Mouse (Mus musculus) limb, embryonic 13.5 days (tissue): ENCODE measurements around the gene Pcyt1a. TPM values are rescaled to one million over a fixed set of nuclear protein-coding genes. Genes with fewer than 3 reads are reported as not detected.
A peak's percentile ranks its signal among the peaks of the same experiment; 100 is the strongest.
"Not testable (repeated sequence)": the region's sequence is repeated elsewhere in the genome, so short reads cannot be mapped to it uniquely, and the experiment has no call there.

Source experiments
- ATAC-seq: fragments of 200-750 bp; cut with Nextera tagmentation; 2 replicates; pipeline ENCODE4 v1.8.0; 2017; ENCODE audit warnings: low read depth, moderate number of reproducible peaks, moderate TSS enrichment; ENCODE audit not compliant: low FRiP score
- H3K27ac ChIP-seq: fragments of 300-500 bp; sonication (generic); 2 replicates; pipeline ENCODE4 v1.5.1; 2015; ENCODE audit warnings: inconsistent platforms, mild to moderate bottlenecking, moderate library complexity
- H3K27me3 ChIP-seq: fragments of 300-500 bp; sonication (generic); 2 replicates; pipeline ENCODE4 v1.6.1; 2015; ENCODE audit warnings: mild to moderate bottlenecking, inconsistent platforms
- H3K36me3 ChIP-seq: fragments of 300-500 bp; sonication (generic); 2 replicates; pipeline ENCODE4 v1.6.1; 2015; ENCODE audit warnings: inconsistent platforms, mild to moderate bottlenecking, moderate library complexity
- H3K4me1 ChIP-seq: fragments of 300-500 bp; sonication (generic); 2 replicates; pipeline ENCODE4 v1.6.1; 2015; ENCODE audit warnings: inconsistent platforms
- H3K4me2 ChIP-seq: fragments of 300-500 bp; sonication (generic); replicated peaks from 2 replicates; pipeline ENCODE4 v1.6.1; 2015; ENCODE audit warnings: inconsistent platforms, mild to moderate bottlenecking, moderate library complexity
- H3K4me3 ChIP-seq: fragments of 300-500 bp; sonication (generic); 2 replicates; pipeline ENCODE4 v1.5.1; 2015; ENCODE audit warnings: moderate library complexity, mild to moderate bottlenecking, inconsistent platforms
- H3K9ac ChIP-seq: fragments of 300-500 bp; sonication (generic); 2 replicates; pipeline ENCODE4 v1.6.1; 2015; ENCODE audit warnings: mild to moderate bottlenecking, inconsistent platforms
- H3K9me3 ChIP-seq: fragments of 300-500 bp; sonication (generic); 2 replicates; pipeline ENCODE4 v1.6.1; 2016; ENCODE audit warnings: inconsistent platforms
- WGBS: fragments of 180-500 bp; shearing (Covaris S2); methylation state at CpG from one replicate; pipeline ENCODE4 v1.1.7; 2015; 5-methylcytosine and 5-hydroxymethylcytosine counted together
- polyA plus RNA-seq: library from polyadenylated mRNA; unstranded; fragments of >200 nt; fragmentation: Nextera tagmentation; extraction: Ambion mirVana; gene quantifications from 2 replicates; pipeline ENCODE4 v1.2.1, GENCODE M21; 2015

Pcyt1a gene
- polyA plus RNA-seq, 1 experiment from 2014 or later = 43.3 TPM

GRCm38 (mm10) chr16:32436657-32437056, 5.9 kb downstream of the Pcyt1a start:
- no peaks in the 10 kb centered on the region for H3K27me3 ChIP-seq
- WGBS = 47% methylated on average over 1 of the region's 1 CpGs
- H3K36me3 ChIP-seq = no peaks in the 10 kb centered on the region
- H3K9ac ChIP-seq = no peak overlapping the region
- peaks cover 9% of the 10 kb centered on the region for H3K4me1 ChIP-seq
- H3K4me2 ChIP-seq = no peak overlapping the region
- no peak for ATAC-seq
- H3K4me3 ChIP-seq = no peak overlapping the region
- H3K9me3 ChIP-seq = no peaks in the 10 kb centered on the region
- H3K27ac ChIP-seq = no peak overlapping the region

DNA sequence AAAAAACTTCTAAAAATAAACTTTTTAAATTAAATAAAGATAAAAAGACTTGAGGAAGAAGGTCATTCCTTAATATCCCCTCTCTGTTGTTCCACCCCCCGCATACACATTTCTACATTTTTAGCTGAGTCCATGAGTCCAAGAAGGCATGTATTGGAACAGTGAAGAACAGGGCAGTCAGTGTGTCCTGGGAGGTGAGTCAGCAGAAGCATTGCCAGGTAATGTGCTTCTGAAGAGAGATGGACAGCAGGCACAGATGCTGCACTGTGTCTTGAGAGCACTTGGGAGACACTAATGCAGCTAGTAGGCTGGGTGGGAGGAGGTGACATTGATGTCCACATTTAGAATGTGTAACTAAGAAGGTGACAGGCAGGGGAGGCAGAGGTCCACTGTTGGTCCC, 6.5 kb downstream of the Pcyt1a start:
- Histone ChIP-seq H3K36me3 (0 out of 2 replicates have a peak, but pooled peaks cover 2% of the 10 kb centered on the region), H3K4me2 (no peak overlapping the region), H3K9ac (no peak overlapping the region), H3K4me1 (peaks cover 5% of the 10 kb centered on the region; the same call in 1 of the 2 replicates), H3K27me3 (no peaks in the 10 kb centered on the region), H3K27ac (no peak overlapping the region), H3K4me3 (no peak overlapping the region), H3K9me3 (no peaks in the 10 kb centered on the region)
- 95% methylated on average over 1 of the region's 1 CpGs for WGBS
- no peak for ATAC-seq

- H3K36me3 ChIP-seq = 0 out of 2 replicates have a peak, but pooled peaks cover 2% of the 10 kb centered on the region
- H3K27ac ChIP-seq = no peak overlapping the region
- H3K4me3 ChIP-seq = no peak overlapping the region
- H3K4me1 ChIP-seq = peaks cover 5% of the 10 kb centered on the region; the same call in 1 of the 2 replicates
- H3K4me2 ChIP-seq = no peak overlapping the region
- no peak for ATAC-seq
- WGBS = 90% methylated on average over 3 of the region's 3 CpGs
- no peak overlapping the region for H3K9ac ChIP-seq
- no peaks in the 10 kb centered on the region for H3K9me3 ChIP-seq
- no peaks in the 10 kb centered on the region for H3K27me3 ChIP-seq
These were observed 10.7 kb downstream of the Pcyt1a start for GRCm38 (mm10) chr16:32441432-32441831.

- WGBS = 91% methylated on average over 3 of the region's 3 CpGs
These were observed 13.9 kb downstream of the Pcyt1a start for GRCm38 (mm10) chr16:32444615-32445014.

GRCm38 (mm10) chr16:32445558-32445957, 14.8 kb downstream of the Pcyt1a start:
- Histone ChIP-seq H3K9ac (no peak overlapping the region), H3K4me1 (no peaks in the 10 kb centered on the region), H3K9me3 (no peaks in the 10 kb centered on the region), H3K27me3 (no peaks in the 10 kb centered on the region), H3K4me2 (no peak overlapping the region), H3K36me3 (0 out of 2 replicates have a peak, but pooled peaks cover 2% of the 10 kb centered on the region), H3K27ac (no peak overlapping the region), H3K4me3 (no peak overlapping the region)
- no peak for ATAC-seq
- 94% methylated on average over 1 of the region's 1 CpGs for WGBS

More at GRCm38 (mm10) chr16:32444615-32445014, 13.9 kb downstream of the Pcyt1a start:
- H3K4me3 ChIP-seq, H3K4me1 ChIP-seq, H3K9ac ChIP-seq, H3K27me3 ChIP-seq, H3K9me3 ChIP-seq, H3K4me2 ChIP-seq, ATAC-seq, H3K36me3 ChIP-seq, H3K27ac ChIP-seq: not testable (repeated sequence)

GRCm38 (mm10) chr16:32446563-32447138, 15.9 kb downstream of the Pcyt1a start:
- Histone ChIP-seq H3K4me2 (no peak overlapping the region), H3K4me1 (no peaks in the 10 kb centered on the region), H3K9ac (no peak overlapping the region), H3K27me3 (no peaks in the 10 kb centered on the region), H3K36me3 (peaks cover 4% of the 10 kb centered on the region; the same call in 1 of the 2 replicates), H3K9me3 (no peaks in the 10 kb centered on the region), H3K4me3 (no peak overlapping the region), H3K27ac (no peak overlapping the region)
- 76% methylated on average over 2 of the region's 2 CpGs for WGBS
- ATAC-seq = no peak

DNA sequence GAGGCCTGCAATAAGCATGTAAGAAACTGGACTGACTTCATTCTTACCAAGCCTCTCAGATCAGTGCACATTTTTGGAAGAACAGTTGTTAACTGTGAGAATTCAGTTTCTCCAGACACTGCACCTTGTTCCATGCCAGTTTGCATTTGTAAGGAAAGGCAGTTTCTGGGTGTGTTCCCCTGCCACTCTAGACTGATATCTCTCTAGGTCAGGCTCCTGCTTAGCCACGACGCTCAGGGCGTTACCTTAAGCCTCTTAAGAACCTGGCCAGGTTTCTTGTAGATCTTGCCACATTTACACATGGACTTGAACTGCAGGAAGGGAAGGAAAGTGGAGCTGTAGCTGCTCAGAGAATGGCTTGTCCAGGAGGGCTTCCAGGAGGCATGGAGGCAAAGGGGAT, 18.9 kb downstream of the Pcyt1a start:
- Histone ChIP-seq H3K36me3 (peaks cover 16% of the 10 kb centered on the region), H3K9ac (no peak overlapping the region), H3K9me3 (no peaks in the 10 kb centered on the region), H3K4me1 (peaks cover 6% of the 10 kb centered on the region; the same call in 1 of the 2 replicates), H3K27me3 (no peaks in the 10 kb centered on the region), H3K4me3 (no peak overlapping the region), H3K4me2 (no peak overlapping the region), H3K27ac (no peak overlapping the region)
- 85% methylated on average over 3 of the region's 3 CpGs for WGBS
- ATAC-seq = no peak

DNA sequence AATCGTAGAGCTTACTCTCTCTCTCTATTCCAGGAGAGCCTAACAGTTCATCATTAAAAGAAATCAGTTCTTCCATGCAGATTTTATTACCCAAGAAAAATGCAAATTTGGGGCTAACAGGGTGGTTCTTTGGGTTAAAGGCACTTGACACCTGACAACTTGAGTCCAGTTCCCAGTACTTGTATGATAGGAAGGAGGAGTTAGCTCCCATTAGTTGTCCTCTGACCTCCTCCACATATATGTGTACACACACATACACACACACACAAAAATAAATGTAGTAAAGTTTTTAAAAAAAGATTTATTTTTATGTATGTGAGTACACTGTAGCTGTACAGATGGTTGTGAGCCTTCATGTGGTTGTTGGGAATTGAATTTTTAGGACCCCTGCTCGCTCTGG, 19.4 kb downstream of the Pcyt1a start:
- no peak overlapping the region for H3K4me3 ChIP-seq
- H3K36me3 ChIP-seq = peaks cover 16% of the 10 kb centered on the region
- H3K27ac ChIP-seq = no peak overlapping the region
- H3K4me2 ChIP-seq = no peak overlapping the region
- no peaks in the 10 kb centered on the region for H3K27me3 ChIP-seq
- 94% methylated on average over 2 of the region's 2 CpGs for WGBS
- peaks cover 10% of the 10 kb centered on the region; the same call in 1 of the 2 replicates for H3K4me1 ChIP-seq
- ATAC-seq = no peak
- H3K9ac ChIP-seq = no peak overlapping the region
- no peaks in the 10 kb centered on the region for H3K9me3 ChIP-seq

DNA sequence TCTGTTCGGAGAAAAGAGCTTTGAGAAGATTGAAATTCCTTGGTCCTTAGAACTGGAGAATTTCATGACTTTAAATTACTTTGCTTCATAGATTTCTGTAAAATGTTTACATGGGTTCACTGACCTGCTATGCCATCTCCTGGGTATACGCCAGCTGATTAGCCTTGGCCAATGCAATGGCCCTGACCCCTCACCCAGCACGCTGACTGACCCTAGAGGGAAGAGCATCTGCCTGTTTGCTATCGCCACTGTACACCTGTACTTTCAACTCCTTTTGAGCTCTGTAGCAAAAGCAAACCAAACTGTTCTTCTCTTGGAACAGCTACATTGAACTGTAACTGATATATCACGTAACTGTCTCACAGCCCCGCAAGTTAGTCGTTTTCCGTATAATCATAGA, 22.4 kb downstream of the Pcyt1a start:
- Histone ChIP-seq H3K27me3 (no peaks in the 10 kb centered on the region), H3K4me1 (peaks cover 12% of the 10 kb centered on the region; the same call in 1 of the 2 replicates), H3K27ac (no peak overlapping the region), H3K9ac (no peak overlapping the region), H3K9me3 (no peaks in the 10 kb centered on the region), H3K36me3 (peaks cover 30% of the 10 kb centered on the region), H3K4me2 (no peak overlapping the region), H3K4me3 (no peak overlapping the region)
- ATAC-seq = no peak
- WGBS = 94% methylated on average over 8 of the region's 8 CpGs

- no peaks in the 10 kb centered on the region for H3K27me3 ChIP-seq
- H3K36me3 ChIP-seq = peaks cover 39% of the 10 kb centered on the region
- no peak overlapping the region for H3K9ac ChIP-seq
- ATAC-seq = no peak
- H3K4me1 ChIP-seq = peaks cover 12% of the 10 kb centered on the region; the same call in 1 of the 2 replicates
- H3K4me3 ChIP-seq = no peak overlapping the region
- 28% methylated on average over 5 of the region's 5 CpGs for WGBS
- H3K9me3 ChIP-seq = no peaks in the 10 kb centered on the region
- H3K27ac ChIP-seq = peak overlapping the region; percentile 61
- peak overlapping the region; percentile 36 for H3K4me2 ChIP-seq
These were observed 23.9 kb downstream of the Pcyt1a start for GRCm38 (mm10) chr16:32454646-32455045.

- Histone ChIP-seq H3K9ac (no peak overlapping the region), H3K27me3 (no peaks in the 10 kb centered on the region), H3K9me3 (no peaks in the 10 kb centered on the region), H3K27ac (no peak overlapping the region), H3K4me3 (no peak overlapping the region), H3K36me3 (peaks cover 45% of the 10 kb centered on the region), H3K4me2 (no peak overlapping the region), H3K4me1 (peaks cover 12% of the 10 kb centered on the region; the same call in 1 of the 2 replicates)
- no peak for ATAC-seq
These were observed 25.4 kb downstream of the Pcyt1a start for GRCm38 (mm10) chr16:32456086-32456485.

DNA sequence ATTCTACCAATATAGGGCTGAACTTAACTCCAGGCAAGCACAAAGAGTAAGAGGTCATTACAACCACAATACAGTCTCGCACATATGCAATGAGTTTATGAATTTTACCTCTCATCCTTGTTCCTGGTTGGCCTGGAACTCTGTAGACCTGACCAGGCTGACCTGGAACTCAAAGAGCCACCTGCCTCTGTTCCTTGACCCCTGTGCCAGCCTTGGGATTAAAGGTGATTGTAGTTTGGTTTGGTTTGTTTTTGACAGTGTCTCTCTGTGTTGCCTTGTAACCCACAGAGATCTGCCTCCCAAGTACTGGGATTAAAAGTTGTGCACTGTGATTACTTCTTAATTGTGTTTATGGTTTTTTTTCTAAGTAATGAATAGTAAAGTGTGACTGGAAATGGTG, 26.0 kb downstream of the Pcyt1a start:
- Histone ChIP-seq H3K4me1 (peaks cover 12% of the 10 kb centered on the region; the same call in 1 of the 2 replicates), H3K9ac (no peak overlapping the region), H3K27ac (no peak overlapping the region), H3K4me3 (no peak overlapping the region), H3K27me3 (no peaks in the 10 kb centered on the region), H3K36me3 (peaks cover 43% of the 10 kb centered on the region), H3K4me2 (no peak overlapping the region), H3K9me3 (no peaks in the 10 kb centered on the region)
- 91% methylated on average over 1 of the region's 1 CpGs for WGBS
- no peak for ATAC-seq
